Mouse (Mus musculus) heart, adult 9 months (tissue): ENCODE data around the gene Hrk.

Source experiments
- DNase-seq, 2 experiments: peaks; one replicate each; pipeline ENCODE4 v3.0.0; 2022; ENCODE audit warnings: low spot score in 2 of 2

Gene Hrk

GRCm38 (mm10) chr5:118165462-118165861 is 1.0 kb downstream of the Hrk start:
- DNase-seq, result no peak

GRCm38 (mm10) chr5:118167561-118167995 is 3.1 kb downstream of the Hrk start:
- no peak for DNase-seq

GRCm38 (mm10) chr5:118169222-118170221 is 5.1 kb downstream of the Hrk start:
- no peak for DNase-seq

DNA sequence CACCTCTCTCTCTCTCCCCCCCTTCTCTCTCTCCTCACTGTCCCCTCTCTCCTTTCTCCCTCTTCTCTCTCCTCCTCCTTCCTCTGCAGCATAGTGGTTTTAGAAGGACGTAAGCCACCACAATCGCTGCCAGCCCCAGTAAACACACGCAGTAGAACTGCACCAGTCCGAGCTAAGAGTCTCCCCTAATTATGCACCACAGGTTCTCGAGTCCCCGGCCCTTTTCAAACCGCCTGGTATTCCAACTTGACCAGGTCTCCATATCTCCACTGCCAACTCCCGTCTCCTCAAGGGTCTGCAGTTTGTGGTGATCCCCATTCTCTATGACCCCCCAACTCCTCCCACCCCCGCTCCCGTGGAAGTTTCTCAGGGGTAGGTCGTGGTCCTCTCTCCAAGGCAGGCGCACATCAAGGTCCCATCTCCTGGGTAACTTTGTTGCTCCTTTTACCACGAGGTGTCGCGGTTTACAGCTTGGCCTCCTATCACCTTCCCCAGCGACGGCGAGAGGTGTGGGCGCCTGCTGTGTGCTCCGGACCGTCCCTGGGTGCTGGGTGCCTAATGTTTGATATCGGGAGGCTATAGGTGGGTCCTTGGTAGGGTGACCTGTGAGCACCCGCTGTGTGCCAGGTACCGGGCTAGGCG is 6.6 kb downstream of the Hrk start:
- no peak for DNase-seq

DNA sequence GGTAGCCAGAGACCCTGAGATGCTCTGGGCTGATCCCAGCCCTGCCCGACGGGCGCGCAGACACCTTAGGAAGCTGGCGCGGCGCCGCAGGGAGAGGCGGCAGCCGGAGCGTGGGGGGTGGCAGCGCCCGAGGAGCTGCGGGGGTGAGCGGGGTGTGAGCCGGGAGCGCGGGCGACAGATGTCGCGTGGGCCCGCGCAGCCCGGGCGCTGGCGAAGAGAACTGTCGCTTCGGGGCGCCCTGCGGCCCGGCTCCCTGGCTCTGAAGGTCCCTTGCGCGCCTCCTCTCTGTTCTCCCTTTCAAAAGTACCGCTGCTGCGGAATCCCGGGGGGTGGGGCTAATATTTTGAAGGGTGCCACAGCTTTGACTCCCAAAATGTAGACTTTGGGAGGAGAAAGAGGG is 7.2 kb downstream of the Hrk start:
- DNase-seq, result no peak

- DNase-seq, result no peak
These were observed 7.8 kb downstream of the Hrk start for GRCm38 (mm10) chr5:118172078-118172723.

- no peak for DNase-seq
These were observed 10.0 kb downstream of the Hrk start for GRCm38 (mm10) chr5:118174310-118175009.

GRCm38 (mm10) chr5:118175137-118175536 is 10.7 kb downstream of the Hrk start:
- no peak for DNase-seq

DNA sequence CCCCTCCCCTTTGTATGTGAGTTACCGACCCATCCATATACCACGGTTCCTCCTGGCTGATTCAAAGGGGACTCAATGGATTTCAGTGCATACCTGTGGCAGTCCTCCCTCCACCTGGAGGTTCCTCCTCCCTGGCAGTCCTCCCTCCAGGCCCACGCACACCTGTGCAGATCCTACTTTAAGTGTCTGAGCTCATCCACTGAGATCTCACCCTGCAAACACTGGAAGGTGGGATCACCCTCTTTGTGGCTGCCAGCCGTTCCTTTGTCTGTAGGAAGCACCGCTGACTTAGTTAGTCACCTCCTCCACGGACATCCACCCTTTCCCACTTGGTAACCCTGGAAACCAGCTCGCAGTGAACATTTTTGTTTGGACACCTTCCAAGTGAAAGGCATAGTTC is 13.2 kb downstream of the Hrk start:
- no peak for DNase-seq

DNA sequence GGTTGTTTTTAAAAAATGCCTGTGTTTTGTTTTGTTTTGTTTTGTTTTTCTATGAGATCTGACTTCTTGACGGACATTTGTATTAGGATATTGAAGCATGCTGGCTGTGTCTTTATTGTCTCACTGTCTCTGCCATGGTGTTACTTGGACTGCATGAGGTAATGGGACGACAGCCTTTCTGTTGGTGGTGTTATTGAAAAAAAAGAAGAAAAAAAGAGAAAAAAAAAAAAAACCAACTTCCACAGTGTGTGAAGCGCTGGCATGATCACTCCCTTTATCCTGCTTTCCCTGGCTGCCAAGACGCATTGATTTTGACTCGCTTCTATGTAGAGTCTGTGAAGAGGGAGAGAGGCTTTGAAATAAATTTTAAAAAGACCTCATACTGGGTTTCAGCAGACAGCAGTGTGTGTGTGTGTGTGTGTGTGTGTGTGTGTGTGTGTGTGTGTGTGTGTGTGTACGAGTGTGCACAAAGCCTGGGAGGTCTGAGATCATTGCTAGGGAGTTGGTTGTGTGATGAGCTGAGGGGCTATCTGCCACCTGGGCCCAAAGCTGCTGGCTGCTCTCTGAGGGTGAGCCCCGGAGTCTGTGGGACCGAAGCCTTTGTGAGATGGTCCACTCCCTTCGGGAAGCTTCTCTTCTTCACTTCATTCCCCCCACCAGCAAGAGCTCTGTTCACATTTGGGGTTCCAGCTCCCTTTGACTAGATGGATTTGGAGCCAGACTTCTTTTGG is 22.6 kb downstream of the Hrk start:
- no peak for DNase-seq

- DNase-seq, result no peak
These were observed 23.9 kb downstream of the Hrk start for GRCm38 (mm10) chr5:118188356-118188755.

- DNase-seq, result no peak
These were observed 26.0 kb downstream of the Hrk start for GRCm38 (mm10) chr5:118190491-118190890.

DNA sequence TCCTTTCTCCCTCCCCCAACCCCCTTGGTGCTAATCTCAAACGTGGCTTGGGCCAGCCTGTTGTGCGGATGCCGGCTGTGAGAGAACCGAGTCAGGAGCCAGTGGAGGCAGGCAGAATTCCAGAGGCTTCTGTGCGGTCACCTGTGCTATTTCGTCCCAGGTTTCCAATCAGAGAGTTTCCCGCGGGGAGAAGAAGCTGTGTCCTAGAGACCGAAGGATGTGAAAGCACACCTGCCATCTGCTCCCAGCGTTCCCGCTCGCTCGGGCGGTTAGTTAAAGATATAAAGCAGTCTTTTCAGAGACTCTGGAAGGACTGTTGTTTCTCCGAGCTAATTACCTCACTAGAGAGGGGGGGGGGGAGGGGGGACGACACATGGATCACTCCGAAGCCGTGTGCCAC is 27.8 kb downstream of the Hrk start:
- no peak for DNase-seq

DNA sequence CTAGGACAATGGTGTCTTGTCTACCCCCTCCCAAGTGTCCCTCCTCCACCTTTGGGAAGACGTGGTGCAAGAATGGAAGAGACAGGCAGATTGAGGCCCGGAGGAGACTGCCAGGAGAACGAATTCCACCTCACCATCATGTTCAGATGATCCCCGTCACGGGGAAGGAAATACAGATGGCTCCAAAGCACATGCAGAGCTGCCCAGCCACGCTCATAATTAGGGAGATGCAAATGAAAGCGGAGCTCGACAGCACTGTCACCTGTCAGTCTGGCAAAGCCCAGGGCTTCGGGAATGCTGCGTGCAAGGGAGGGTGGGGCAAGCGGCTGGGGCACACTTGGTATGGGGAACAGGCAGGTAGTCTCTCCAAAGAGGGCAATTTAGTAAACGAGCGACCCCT is 33.0 kb downstream of the Hrk start:
- DNase-seq, result no peak

- peak in 1 of 2 experiments; percentile 21 for DNase-seq
These were observed 35.2 kb downstream of the Hrk start for GRCm38 (mm10) chr5:118199670-118200069.

DNA sequence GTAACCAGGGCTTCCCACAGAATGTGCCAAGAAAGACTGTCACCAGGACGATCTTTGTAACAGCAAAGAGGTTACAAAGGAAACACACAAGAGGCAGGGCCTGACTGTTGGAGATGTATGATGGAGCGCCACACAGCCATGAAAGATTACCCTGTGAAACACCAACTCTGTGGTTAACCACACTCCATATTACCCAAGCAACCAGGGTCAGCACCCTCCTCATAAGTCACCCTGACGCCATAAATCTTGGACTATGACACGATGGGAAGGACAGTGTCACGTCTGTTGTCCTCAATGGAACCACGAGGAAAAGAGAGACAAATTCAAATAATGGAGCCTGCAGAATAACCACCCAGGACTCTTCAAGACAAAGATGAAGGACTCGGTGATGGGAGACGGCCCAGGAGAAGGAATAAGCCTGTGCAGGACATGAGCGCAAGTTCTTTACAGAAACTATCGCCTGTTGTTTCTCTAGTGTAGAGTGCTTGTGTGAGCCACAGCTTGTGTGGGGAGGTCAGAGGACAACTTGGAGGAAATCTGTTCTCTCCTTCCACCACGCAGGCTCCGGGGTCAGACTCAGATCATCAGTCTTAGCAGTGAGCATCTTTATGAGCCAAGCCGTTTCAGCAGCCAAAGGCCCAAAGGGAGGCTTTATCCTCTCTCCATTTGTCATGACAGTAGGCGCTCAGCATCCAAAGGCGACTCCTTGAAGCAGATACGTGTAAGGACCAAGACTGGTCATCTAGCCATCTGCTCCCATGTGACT is 40.4 kb downstream of the Hrk start:
- DNase-seq, result no peak

GRCm38 (mm10) chr5:118205852-118206251 is 41.4 kb downstream of the Hrk start:
- DNase-seq, result no peak

- no peak for DNase-seq
These were observed 49.6 kb downstream of the Hrk start for GRCm38 (mm10) chr5:118214012-118214411.

DNA sequence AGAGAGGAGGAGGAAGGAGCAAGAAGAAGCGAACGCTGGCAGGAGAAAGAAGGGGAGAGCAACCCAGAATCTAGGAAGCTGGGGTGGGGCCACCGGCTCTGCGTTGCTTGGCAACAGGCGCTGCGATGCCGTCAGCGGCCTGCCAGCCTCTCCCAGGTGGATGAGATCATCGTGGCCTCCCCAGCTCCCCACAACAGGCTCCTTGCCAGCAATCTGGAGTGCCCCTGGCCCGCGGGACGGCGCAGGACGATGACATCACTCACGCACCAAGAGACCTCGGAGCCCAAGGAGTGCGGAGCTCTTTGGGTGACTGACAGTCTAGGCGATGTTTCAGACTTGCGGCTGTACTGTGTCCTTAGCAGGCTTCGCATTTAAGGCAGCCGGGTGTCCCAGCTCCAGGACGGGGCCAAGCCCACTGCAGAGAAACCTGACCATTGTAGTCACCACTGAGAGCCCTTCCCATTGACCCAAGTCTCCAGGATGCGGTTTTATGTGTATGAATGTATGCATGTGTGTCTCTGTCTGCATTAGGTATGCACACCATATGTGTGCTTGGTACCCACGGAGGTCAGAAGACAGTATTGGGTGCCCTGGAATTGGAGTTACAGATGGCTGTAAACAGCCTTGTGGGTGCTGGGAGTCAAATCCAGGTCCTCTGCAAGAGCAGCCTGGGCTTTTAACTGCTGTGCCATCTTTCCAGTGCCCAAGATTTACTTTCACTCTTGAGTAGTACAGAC is 50.1 kb downstream of the Hrk start:
- peak; percentile 58 to 70 for DNase-seq

DNA sequence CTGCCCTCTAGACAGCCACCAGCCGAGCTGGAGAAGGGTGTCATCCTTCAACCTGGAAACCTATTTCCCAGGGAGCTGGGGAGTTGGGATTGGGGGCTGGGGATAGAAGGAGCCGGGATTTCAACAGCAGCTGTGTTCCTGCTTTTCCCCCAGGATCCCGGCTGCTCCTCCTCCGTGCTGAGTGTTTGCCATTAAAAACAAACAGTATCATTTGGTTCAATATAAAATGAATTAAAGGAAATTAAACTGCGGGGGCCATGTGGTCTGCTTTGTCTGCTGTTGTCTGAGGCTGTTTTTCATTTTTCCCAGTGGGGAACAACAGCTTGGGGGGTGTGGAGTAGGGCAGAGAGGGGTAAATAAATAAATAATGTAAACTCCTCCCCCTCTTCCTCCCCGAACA is 53.0 kb downstream of the Hrk start:
- peak; percentile 52 to 63 for DNase-seq
